Mouse (Mus musculus) embryonic facial prominence, embryonic 14.5 days (tissue): Measurements from ENCODE around the gene Mmel1. TPM values are rescaled to one million over a fixed set of nuclear protein-coding genes. Genes with fewer than 3 reads are reported as not detected.

Experiments
- ATAC-seq: fragments of 200-750 bp; cut with Nextera tagmentation; 2 replicates; pipeline ENCODE4 v1.8.0; 2017; ENCODE audit warnings: low read depth, moderate number of reproducible peaks, moderate TSS enrichment
- DNase-seq: peaks from one replicate; pipeline ENCODE4 v3.0.0-alpha.2; 2015; ENCODE audit warnings: low spot score
- H3K27ac ChIP-seq: fragments of 300-500 bp; sonication (generic); replicated peaks from 2 replicates; pipeline ENCODE4 v1.5.1; 2014; ENCODE audit warnings: low read depth, mild to moderate bottlenecking, low read length, moderate library complexity
- H3K27me3 ChIP-seq: fragments of 300-500 bp; sonication (generic); replicated peaks from 2 replicates; pipeline ENCODE4 v1.6.1; 2014; ENCODE audit warnings: low read length; ENCODE audit not compliant: control insufficient read depth, insufficient read depth
- H3K36me3 ChIP-seq: fragments of 300-500 bp; sonication (generic); 2 replicates; pipeline ENCODE4 v1.6.1; 2014; ENCODE audit warnings: low read length, mixed read lengths; ENCODE audit not compliant: control insufficient read depth, insufficient read depth
- H3K4me1 ChIP-seq: fragments of 300-500 bp; sonication (generic); 2 replicates; pipeline ENCODE4 v1.6.1; 2014; ENCODE audit warnings: antibody characterized with exemption, low read length; ENCODE audit not compliant: control insufficient read depth, insufficient read depth
- H3K4me2 ChIP-seq: fragments of 300-500 bp; sonication (generic); 2 replicates; pipeline ENCODE4 v1.6.1; 2014; ENCODE audit warnings: low read depth, mild to moderate bottlenecking, low read length, moderate library complexity, mixed read lengths
- H3K4me3 ChIP-seq: fragments of 300-500 bp; sonication (generic); 2 replicates; pipeline ENCODE4 v1.5.1; 2014; ENCODE audit warnings: low read depth, mild to moderate bottlenecking, low read length
- H3K9ac ChIP-seq: fragments of 300-500 bp; sonication (generic); 2 replicates; pipeline ENCODE4 v1.6.1; 2014; ENCODE audit warnings: low read depth, mild to moderate bottlenecking, low read length, moderate library complexity, mixed read lengths
- H3K9me3 ChIP-seq: fragments of 300-500 bp; sonication (generic); 2 replicates; pipeline ENCODE4 v1.6.1; 2016; ENCODE audit warnings: low read length; ENCODE audit not compliant: control insufficient read depth
- WGBS: fragments of 180-500 bp; shearing (Covaris S2); extraction: QIAGEN DNeasy Blood & Tissue Kit; methylation state at CpG from one replicate; pipeline ENCODE4 v1.1.7; 2014; 5-methylcytosine and 5-hydroxymethylcytosine counted together
- polyA plus RNA-seq: library from polyadenylated mRNA; unstranded; fragments of >200 nt; fragmentation: Nextera tagmentation; extraction: Ambion mirVana; gene quantifications from 2 replicates; pipeline ENCODE4 v1.2.1, GENCODE M21; 2014

The Mmel1 gene
- polyA plus RNA-seq, 1 experiment from 2014 or later: 0.32 TPM

DNA sequence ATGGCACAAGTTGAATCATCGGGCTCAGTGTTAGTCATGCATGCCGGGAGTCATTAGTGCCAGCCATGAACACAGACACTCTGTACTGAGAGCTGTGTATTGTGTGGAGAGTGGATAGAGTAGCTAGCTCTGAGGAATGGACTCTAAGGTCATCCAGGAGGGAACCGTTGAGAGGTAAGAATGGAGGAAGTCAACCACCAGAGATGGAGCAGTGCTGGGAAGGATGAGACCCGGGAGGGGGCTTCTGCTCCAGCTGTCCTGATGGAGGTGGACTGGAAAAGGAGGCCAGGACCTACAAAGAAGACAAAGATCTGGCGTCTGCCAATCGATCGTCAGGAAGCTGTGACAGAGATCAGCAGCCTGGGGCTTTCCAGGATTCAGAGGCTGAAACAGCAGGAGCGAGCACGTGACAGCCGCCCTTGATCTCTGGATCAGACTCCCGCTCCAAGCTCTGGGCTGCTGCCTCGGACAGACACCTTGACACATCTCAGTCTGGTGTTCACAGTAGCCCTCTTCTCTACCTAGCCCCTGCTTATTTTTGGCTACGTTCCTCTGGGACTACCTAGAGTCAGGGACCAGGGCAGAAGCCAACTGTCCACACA, 64.0 kb downstream of the Mmel1 start:
- DNase-seq: no peak
- peaks cover 5% of the 10 kb centered on the region for H3K4me1 ChIP-seq
- H3K4me2 ChIP-seq: no peak overlapping the region
- no peaks in the 10 kb centered on the region for H3K9me3 ChIP-seq
- H3K27ac ChIP-seq: no peak overlapping the region
- no peaks in the 10 kb centered on the region for H3K27me3 ChIP-seq
- 56% methylated on average over 12 of the region's 13 CpGs for WGBS
- no peak overlapping the region for H3K4me3 ChIP-seq
- no peaks in the 10 kb centered on the region for H3K36me3 ChIP-seq
- ATAC-seq: no peak
- no peak overlapping the region for H3K9ac ChIP-seq

DNA sequence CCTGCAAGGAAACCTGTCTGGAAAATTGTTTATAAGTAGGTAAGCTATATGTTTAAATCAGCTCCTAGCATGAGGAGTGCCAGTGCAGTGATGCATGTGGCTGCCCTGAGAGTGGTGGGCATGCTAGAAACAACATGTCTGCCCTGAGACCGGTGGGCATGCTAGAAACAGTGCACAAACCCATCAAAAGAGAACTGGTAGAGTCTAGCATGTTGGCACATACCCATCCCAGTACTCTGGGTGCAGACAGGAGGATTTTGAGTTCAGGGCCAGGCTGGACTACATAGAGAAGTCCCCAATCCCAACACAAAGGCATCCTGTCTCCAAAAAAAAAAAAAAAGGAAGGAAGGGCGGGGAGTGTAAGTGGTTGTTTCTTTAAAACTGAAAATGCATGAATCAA, 65.4 kb downstream of the Mmel1 start:
- no peaks in the 10 kb centered on the region for H3K9me3 ChIP-seq
- 86% methylated on average over 2 of the region's 2 CpGs for WGBS
- H3K36me3 ChIP-seq: no peaks in the 10 kb centered on the region
- H3K4me2 ChIP-seq: no peak overlapping the region
- no peak overlapping the region for H3K27ac ChIP-seq
- no peak overlapping the region for H3K9ac ChIP-seq
- no peak for ATAC-seq
- H3K4me1 ChIP-seq: no peaks in the 10 kb centered on the region
- H3K27me3 ChIP-seq: no peaks in the 10 kb centered on the region
- H3K4me3 ChIP-seq: no peak overlapping the region
- no peak for DNase-seq

GRCm38 (mm10) chr4:154935788-154936187, 66.4 kb downstream of the Mmel1 start:
- Histone ChIP-seq H3K4me3 (no peak overlapping the region), H3K4me2 (no peak overlapping the region), H3K27ac (no peak overlapping the region), H3K27me3 (no peaks in the 10 kb centered on the region), H3K36me3 (no peaks in the 10 kb centered on the region), H3K9me3 (no peaks in the 10 kb centered on the region), H3K4me1 (no peaks in the 10 kb centered on the region), H3K9ac (no peak overlapping the region)
- no peak for ATAC-seq
- no peak for DNase-seq
- WGBS: 70% methylated on average over 7 of the region's 7 CpGs

GRCm38 (mm10) chr4:154936542-154937255, 67.3 kb downstream of the Mmel1 start:
- Histone ChIP-seq H3K27ac (no peak overlapping the region), H3K4me3 (no peak overlapping the region), H3K4me2 (no peak overlapping the region), H3K27me3 (no peaks in the 10 kb centered on the region), H3K9me3 (no peaks in the 10 kb centered on the region), H3K36me3 (no peaks in the 10 kb centered on the region), H3K9ac (no peak overlapping the region), H3K4me1 (no peaks in the 10 kb centered on the region)
- ATAC-seq: no peak
- no peak for DNase-seq
- 59% methylated on average over 8 of the region's 8 CpGs for whole genome bisulfite sequencing

DNA sequence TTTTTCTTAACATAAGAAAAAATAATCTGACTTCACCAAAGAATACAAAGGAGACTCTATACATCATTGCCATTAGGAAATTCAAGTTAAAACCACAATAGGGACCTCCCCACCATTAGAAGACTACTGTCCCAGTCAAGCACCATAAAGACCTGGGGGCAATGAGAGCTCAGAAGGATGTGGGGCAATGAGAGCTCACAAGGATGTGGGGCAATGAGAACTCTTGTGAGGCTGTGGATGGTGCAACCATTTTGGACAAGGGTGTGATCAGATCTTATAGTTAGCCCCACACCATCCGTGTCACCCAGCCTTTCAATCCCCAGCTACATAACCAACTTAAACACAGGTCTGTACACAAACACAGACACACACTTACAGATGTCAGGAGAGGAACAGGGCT, 68.4 kb downstream of the Mmel1 start:
- Histone ChIP-seq H3K9me3 (no peaks in the 10 kb centered on the region), H3K27me3 (no peaks in the 10 kb centered on the region), H3K27ac (no peak overlapping the region), H3K4me3 (no peak overlapping the region), H3K4me2 (no peak overlapping the region), H3K4me1 (no peaks in the 10 kb centered on the region), H3K36me3 (no peaks in the 10 kb centered on the region), H3K9ac (no peak overlapping the region)
- ATAC-seq: no peak
- DNase-seq: no peak
- WGBS: 76% methylated on average over 1 of the region's 1 CpGs

DNA sequence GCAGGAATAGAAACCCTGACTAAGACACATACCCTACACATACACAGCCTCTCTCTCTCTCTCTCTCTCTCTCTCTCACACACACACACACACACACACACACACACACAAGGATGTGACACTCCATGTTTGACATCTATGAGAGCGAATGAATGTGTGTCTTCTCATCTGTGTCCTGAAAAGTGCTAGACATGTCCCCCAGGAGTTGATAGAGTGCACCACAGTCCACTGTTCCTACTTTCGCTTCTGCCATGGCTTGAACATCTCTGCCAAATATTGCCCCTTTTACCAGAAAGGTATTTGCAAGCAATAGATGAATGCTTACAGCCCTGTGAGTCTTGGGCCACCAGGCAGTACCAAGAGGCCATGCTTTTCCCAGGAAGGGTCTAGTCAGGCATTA, 70.8 kb downstream of the Mmel1 start:
- no peak overlapping the region for H3K9ac ChIP-seq
- H3K27me3 ChIP-seq: no peaks in the 10 kb centered on the region
- no peaks in the 10 kb centered on the region for H3K36me3 ChIP-seq
- WGBS: 83% methylated on average over 2 of the region's 2 CpGs
- no peak overlapping the region for H3K4me3 ChIP-seq
- no peaks in the 10 kb centered on the region for H3K9me3 ChIP-seq
- H3K27ac ChIP-seq: no peak overlapping the region
- no peak for DNase-seq
- H3K4me2 ChIP-seq: no peak overlapping the region
- ATAC-seq: no peak
- no peaks in the 10 kb centered on the region for H3K4me1 ChIP-seq

DNA sequence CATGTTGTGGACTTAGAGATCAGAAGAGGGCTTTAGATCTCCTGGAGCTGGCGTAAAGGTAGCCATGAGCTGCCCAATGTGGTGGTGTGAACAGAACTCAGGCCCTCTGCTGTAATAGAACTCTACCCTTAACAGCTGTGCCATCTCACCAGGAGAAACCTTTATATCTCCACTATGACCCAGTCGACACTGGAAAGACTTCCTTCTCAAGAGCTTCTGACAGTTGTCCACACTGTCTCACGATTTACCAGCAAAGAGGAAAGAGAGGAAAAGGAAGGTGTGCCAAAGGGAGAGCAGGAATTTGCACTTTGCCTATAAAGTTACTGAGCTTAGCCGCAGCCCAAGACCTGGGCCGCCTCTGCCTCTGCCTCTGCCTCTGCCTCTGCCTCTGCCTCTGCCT, 72.4 kb downstream of the Mmel1 start:
- H3K4me2 ChIP-seq: no peak overlapping the region
- ATAC-seq: no peak
- no peaks in the 10 kb centered on the region for H3K27me3 ChIP-seq
- H3K36me3 ChIP-seq: no peaks in the 10 kb centered on the region
- H3K4me3 ChIP-seq: no peak overlapping the region
- H3K27ac ChIP-seq: no peak overlapping the region
- 92% methylated on average over 5 of the region's 5 CpGs for WGBS
- H3K4me1 ChIP-seq: no peaks in the 10 kb centered on the region
- H3K9me3 ChIP-seq: no peaks in the 10 kb centered on the region
- H3K9ac ChIP-seq: no peak overlapping the region
- no peak for DNase-seq

GRCm38 (mm10) chr4:154942632-154943322, 73.4 kb downstream of the Mmel1 start:
- H3K27ac ChIP-seq: no peak overlapping the region
- DNase-seq: no peak
- no peak overlapping the region for H3K9ac ChIP-seq
- H3K4me2 ChIP-seq: no peak overlapping the region
- ATAC-seq: no peak
- H3K4me1 ChIP-seq: no peaks in the 10 kb centered on the region
- H3K4me3 ChIP-seq: no peak overlapping the region
- no peaks in the 10 kb centered on the region for H3K27me3 ChIP-seq
- H3K36me3 ChIP-seq: no peaks in the 10 kb centered on the region
- H3K9me3 ChIP-seq: no peaks in the 10 kb centered on the region
- WGBS: 74% methylated on average over 10 of the region's 10 CpGs
